ENCODE assay signal across 8 mouse cellular contexts in genomic region chr10:80376160-80376559, GRCm38 (mm10). TPM values are rescaled to one million over a fixed set of nuclear protein-coding genes. Genes with fewer than 3 reads are reported as not detected.
A peak's percentile ranks its signal among the peaks of the same experiment; 100 is the strongest.
DNase-seq lines count a peak whose midpoint lies in the region; ATAC-seq and TF ChIP-seq lines count a peak whose summit lies in the region.

No protein-coding gene starts in this region.

- peaks cover 8% of the 10 kb centered on the region; the same call in 1 of the 2 replicates for H3K27me3 ChIP-seq in hindbrain, embryonic 10.5 days (ENCODE audit: insufficient read depth, poor library complexity, severe bottlenecking)
- H3K27me3 ChIP-seq in hindbrain, embryonic 12.5 days, result no peaks in the 10 kb centered on the region; the same call in 1 of the 2 replicates
- no peaks in the 10 kb centered on the region for H3K27me3 ChIP-seq in forebrain, embryonic 16.5 days (replicated peaks; ENCODE audit: control insufficient read depth, insufficient read depth, low read length)
- H3K27me3 ChIP-seq in hindbrain, postnatal 0 days (ENCODE audit: insufficient read depth, low read length), result no peaks in the 10 kb centered on the region
- H3K27me3 ChIP-seq in midbrain, postnatal 0 days (ENCODE audit: insufficient read depth, low read length), result no peaks in the 10 kb centered on the region

- peak; percentile 95 for DNase-seq in hindbrain, embryonic 10.5 days (ENCODE audit: low spot score)
- DNase-seq in c-Kit-positive CD71-positive TER-119-negative erythroid progenitor cells, embryonic 14.5 days (ENCODE audit: low read depth), result peak; percentile 89
- DNase-seq in hindbrain, postnatal 0 days (ENCODE audit: low spot score), result peak; percentile 97
- DNase-seq in left cerebral cortex, postnatal 4 days, result peak; percentile 97
- DNase-seq in midbrain, postnatal 0 days (ENCODE audit: low spot score), result peak; percentile 97
- DNase-seq in spleen, postnatal 36 days (ENCODE audit: low spot score in 2 of 2), result peak; percentile 84 to 89

- H3K9ac ChIP-seq in hindbrain, embryonic 12.5 days, result no peak overlapping the region
- H3K9ac ChIP-seq in forebrain, embryonic 16.5 days (replicated peaks; ENCODE audit: low read depth, low read length), result no peak overlapping the region
- H3K9ac ChIP-seq in hindbrain, postnatal 0 days (replicated peaks; ENCODE audit: low read length), result no peak overlapping the region
- H3K9ac ChIP-seq in midbrain, postnatal 0 days (replicated peaks; ENCODE audit: low read length, poor library complexity, severe bottlenecking), result no peak overlapping the region

- no peak overlapping the region for H3K4me2 ChIP-seq in hindbrain, embryonic 12.5 days (replicated peaks)
- no peak overlapping the region for H3K4me2 ChIP-seq in forebrain, embryonic 16.5 days (ENCODE audit: low read length)
- H3K4me2 ChIP-seq in hindbrain, postnatal 0 days (ENCODE audit: low read depth, low read length), result no peak overlapping the region
- no peak overlapping the region for H3K4me2 ChIP-seq in midbrain, postnatal 0 days (ENCODE audit: low read depth, low read length, poor library complexity, severe bottlenecking)

- H3K27ac ChIP-seq in hindbrain, embryonic 10.5 days, result no peak overlapping the region
- no peak overlapping the region for H3K27ac ChIP-seq in hindbrain, embryonic 12.5 days
- H3K27ac ChIP-seq in forebrain, embryonic 16.5 days (ENCODE audit: low read length), result no peak overlapping the region
- H3K27ac ChIP-seq in hindbrain, postnatal 0 days, result no peak overlapping the region
- no peak overlapping the region for H3K27ac ChIP-seq in midbrain, postnatal 0 days (ENCODE audit: low read depth, low read length)

- intact Hi-C loops in left cerebral cortex, postnatal 4 days (cut with DNase I), result loop anchor here (5.0 kb wide), 1 partner anchor 34 kb away; no protein-coding TSS in a partner anchor

- no peak overlapping the region for H3K4me3 ChIP-seq in hindbrain, embryonic 10.5 days
- H3K4me3 ChIP-seq in hindbrain, embryonic 12.5 days, result no peak overlapping the region
- no peak overlapping the region for H3K4me3 ChIP-seq in forebrain, embryonic 16.5 days (replicated peaks; ENCODE audit: low read length)
- no peak overlapping the region for H3K4me3 ChIP-seq in hindbrain, postnatal 0 days (ENCODE audit: low read length)
- H3K4me3 ChIP-seq in midbrain, postnatal 0 days (ENCODE audit: low read depth, low read length), result no peak overlapping the region

- peaks cover 22% of the 10 kb centered on the region for H3K36me3 ChIP-seq in hindbrain, embryonic 10.5 days
- peaks cover 17% of the 10 kb centered on the region for H3K36me3 ChIP-seq in hindbrain, embryonic 12.5 days
- peaks cover 14% of the 10 kb centered on the region for H3K36me3 ChIP-seq in forebrain, embryonic 16.5 days (ENCODE audit: control insufficient read depth, insufficient read depth)
- H3K36me3 ChIP-seq in hindbrain, postnatal 0 days (ENCODE audit: insufficient read depth, low read length), result peaks cover 15% of the 10 kb centered on the region
- H3K36me3 ChIP-seq in midbrain, postnatal 0 days (ENCODE audit: insufficient read depth, low read length), result peaks cover 17% of the 10 kb centered on the region

- no peak for ATAC-seq in hindbrain, embryonic 12.5 days (ENCODE audit: low FRiP score)
- ATAC-seq in forebrain, embryonic 16.5 days, result peak; percentile 67
- peak; percentile 58 for ATAC-seq in hindbrain, postnatal 0 days
- no peak for ATAC-seq in midbrain, postnatal 0 days (ENCODE audit: low FRiP score)

- TF ChIP-seq CTCF in hindbrain, postnatal 0 days (IDR thresholded peaks at IDR 0.05; ENCODE audit: low read depth), result peak; percentile 96
- TF ChIP-seq CTCF in midbrain, postnatal 0 days (IDR thresholded peaks at IDR 0.05), result peak; percentile 94

- H3K4me1 ChIP-seq in hindbrain, embryonic 10.5 days (replicated peaks), result peaks cover 23% of the 10 kb centered on the region
- peaks cover 11% of the 10 kb centered on the region for H3K4me1 ChIP-seq in hindbrain, embryonic 12.5 days
- H3K4me1 ChIP-seq in forebrain, embryonic 16.5 days (replicated peaks; ENCODE audit: control insufficient read depth, insufficient read depth, low read length), result peaks cover 8% of the 10 kb centered on the region; the same call in 1 of the 2 replicates
- H3K4me1 ChIP-seq in hindbrain, postnatal 0 days (ENCODE audit: insufficient read depth, low read length), result no peaks in the 10 kb centered on the region
- no peaks in the 10 kb centered on the region; the same call in 1 of the 2 replicates for H3K4me1 ChIP-seq in midbrain, postnatal 0 days (ENCODE audit: insufficient read depth, low read length)

- H3K9me3 ChIP-seq in hindbrain, embryonic 10.5 days, result no peaks in the 10 kb centered on the region
- H3K9me3 ChIP-seq in hindbrain, embryonic 12.5 days (replicated peaks), result no peaks in the 10 kb centered on the region
- H3K9me3 ChIP-seq in forebrain, embryonic 16.5 days (ENCODE audit: control insufficient read depth, low read length), result no peaks in the 10 kb centered on the region
- H3K9me3 ChIP-seq in hindbrain, postnatal 0 days (ENCODE audit: low read length), result no peaks in the 10 kb centered on the region
- H3K9me3 ChIP-seq in midbrain, postnatal 0 days (ENCODE audit: low read length), result no peaks in the 10 kb centered on the region

- 1% methylated on average over 7 of the region's 7 CpGs for WGBS in hindbrain, embryonic 10.5 days
- WGBS in hindbrain, embryonic 12.5 days, result 2% methylated on average over 7 of the region's 7 CpGs
- 3% methylated on average over 7 of the region's 7 CpGs for WGBS in forebrain, embryonic 16.5 days
- 1% methylated on average over 7 of the region's 7 CpGs for WGBS in hindbrain, postnatal 0 days
- under 1% methylated on average over 7 of the region's 7 CpGs for WGBS in midbrain, postnatal 0 days

RNA-seq across cellular contexts. Expression of gene Mex3d, which starts 11.3 kb away (rescaled TPM):
- 7.2 and 8.8 TPM in 2 replicates for polyA plus RNA-seq in hindbrain, embryonic 10.5 days (2016; fragmentation: Nextera tagmentation; extraction: Ambion mirVana)
- 21.4 and 24.8 TPM in 2 replicates for polyA plus RNA-seq in hindbrain, embryonic 12.5 days (2016; fragmentation: Nextera tagmentation; extraction: Ambion mirVana)
- polyA plus RNA-seq in forebrain, embryonic 16.5 days (2015; fragmentation: Nextera tagmentation; extraction: Ambion mirVana), result 16.3 TPM in 2 replicates
- total RNA-seq in hindbrain, postnatal 0 days (2014; rRNA removed), result 129 and 145 TPM in 2 replicates
- 11.6 and 14.2 TPM in 2 replicates for polyA plus RNA-seq in hindbrain, postnatal 0 days (2015; fragmentation: Nextera tagmentation; extraction: Ambion mirVana)
- 10 to 100 TPM; 75.5 to 80.1 TPM for total RNA-seq in left cerebral cortex, postnatal 4 days (2021)
- total RNA-seq in midbrain, postnatal 0 days (2014; rRNA removed), result 118 and 147 TPM in 2 replicates
- polyA plus RNA-seq in midbrain, postnatal 0 days (2015; fragmentation: Nextera tagmentation; extraction: Ambion mirVana), result 12.5 and 13.9 TPM in 2 replicates

RNA-seq across cellular contexts. Expression of gene Plk5, which starts 19.9 kb away (rescaled TPM):
- 0.22 and 0.44 TPM in 2 replicates for polyA plus RNA-seq in hindbrain, embryonic 10.5 days (2016; fragmentation: Nextera tagmentation; extraction: Ambion mirVana)
- 0.35 and 0.50 TPM in 2 replicates for polyA plus RNA-seq in hindbrain, embryonic 12.5 days (2016; fragmentation: Nextera tagmentation; extraction: Ambion mirVana)
- polyA plus RNA-seq in forebrain, embryonic 16.5 days (2015; fragmentation: Nextera tagmentation; extraction: Ambion mirVana), result 2.2 and 4.5 TPM in 2 replicates
- total RNA-seq in hindbrain, postnatal 0 days (2014; rRNA removed), result 15.7 and 18.3 TPM in 2 replicates
- polyA plus RNA-seq in hindbrain, postnatal 0 days (2015; fragmentation: Nextera tagmentation; extraction: Ambion mirVana), result 8.9 and 9.3 TPM in 2 replicates
- 1 to 10 TPM; 4.2 to 6.1 TPM for total RNA-seq in left cerebral cortex, postnatal 4 days (2021)
- total RNA-seq in midbrain, postnatal 0 days (2014; rRNA removed), result 17.5 and 23.1 TPM in 2 replicates
- polyA plus RNA-seq in midbrain, postnatal 0 days (2015; fragmentation: Nextera tagmentation; extraction: Ambion mirVana), result 12.5 and 12.8 TPM in 2 replicates

RNA-seq across cellular contexts. Expression of gene Mbd3, which starts 23.2 kb away (rescaled TPM):
- 341 and 365 TPM in 2 replicates for polyA plus RNA-seq in hindbrain, embryonic 10.5 days (2016; fragmentation: Nextera tagmentation; extraction: Ambion mirVana)
- 275 and 296 TPM in 2 replicates for polyA plus RNA-seq in hindbrain, embryonic 12.5 days (2016; fragmentation: Nextera tagmentation; extraction: Ambion mirVana)
- polyA plus RNA-seq in forebrain, embryonic 16.5 days (2015; fragmentation: Nextera tagmentation; extraction: Ambion mirVana), result 247 and 256 TPM in 2 replicates
- total RNA-seq in hindbrain, postnatal 0 days (2014; rRNA removed), result 48.2 and 50.4 TPM in 2 replicates
- 166 and 175 TPM in 2 replicates for polyA plus RNA-seq in hindbrain, postnatal 0 days (2015; fragmentation: Nextera tagmentation; extraction: Ambion mirVana)
- total RNA-seq in left cerebral cortex, postnatal 4 days (2021), result 100 to 1,000 TPM; 138 to 147 TPM
- total RNA-seq in midbrain, postnatal 0 days (2014; rRNA removed), result 30.4 and 47.0 TPM in 2 replicates
- polyA plus RNA-seq in midbrain, postnatal 0 days (2015; fragmentation: Nextera tagmentation; extraction: Ambion mirVana), result 154 and 157 TPM in 2 replicates

RNA-seq across cellular contexts. Expression of gene Adamtsl5, which starts 27.9 kb away (rescaled TPM):
- 0.45 and 1.3 TPM in 2 replicates for polyA plus RNA-seq in hindbrain, embryonic 10.5 days (2016; fragmentation: Nextera tagmentation; extraction: Ambion mirVana)
- polyA plus RNA-seq in hindbrain, embryonic 12.5 days (2016; fragmentation: Nextera tagmentation; extraction: Ambion mirVana), result 0.38 and 0.77 TPM in 2 replicates
- 0.51 and 0.66 TPM in 2 replicates for polyA plus RNA-seq in forebrain, embryonic 16.5 days (2015; fragmentation: Nextera tagmentation; extraction: Ambion mirVana)
- 0.18 and 1.0 TPM in 2 replicates for total RNA-seq in hindbrain, postnatal 0 days (2014; rRNA removed)
- 0.91 and 1.2 TPM in 2 replicates for polyA plus RNA-seq in hindbrain, postnatal 0 days (2015; fragmentation: Nextera tagmentation; extraction: Ambion mirVana)
- total RNA-seq in left cerebral cortex, postnatal 4 days (2021), result under 1 TPM; 0.56 to 0.72 TPM
- 0.71 and 0.77 TPM in 2 replicates for total RNA-seq in midbrain, postnatal 0 days (2014; rRNA removed)
- polyA plus RNA-seq in midbrain, postnatal 0 days (2015; fragmentation: Nextera tagmentation; extraction: Ambion mirVana), result 0.62 and 0.71 TPM in 2 replicates

RNA-seq across cellular contexts. Expression of gene Uqcr11, which starts 30.5 kb away (rescaled TPM):
- polyA plus RNA-seq in hindbrain, embryonic 10.5 days (2016; fragmentation: Nextera tagmentation; extraction: Ambion mirVana), result 648 and 654 TPM in 2 replicates
- 312 and 406 TPM in 2 replicates for polyA plus RNA-seq in hindbrain, embryonic 12.5 days (2016; fragmentation: Nextera tagmentation; extraction: Ambion mirVana)
- 455 and 522 TPM in 2 replicates for polyA plus RNA-seq in forebrain, embryonic 16.5 days (2015; fragmentation: Nextera tagmentation; extraction: Ambion mirVana)
- 369 and 391 TPM in 2 replicates for total RNA-seq in hindbrain, postnatal 0 days (2014; rRNA removed)
- polyA plus RNA-seq in hindbrain, postnatal 0 days (2015; fragmentation: Nextera tagmentation; extraction: Ambion mirVana), result 897 and 981 TPM in 2 replicates
- 100 to 1,000 TPM; 282 to 286 TPM for total RNA-seq in left cerebral cortex, postnatal 4 days (2021)
- total RNA-seq in midbrain, postnatal 0 days (2014; rRNA removed), result 295 and 379 TPM in 2 replicates
- 638 and 795 TPM in 2 replicates for polyA plus RNA-seq in midbrain, postnatal 0 days (2015; fragmentation: Nextera tagmentation; extraction: Ambion mirVana)

Comparison
In these comparisons a context has a peak if more than half of its experiments do, and no peak if none do; other contexts are left out.
1. ATAC-seq: peak in forebrain, embryonic 16.5 days (single experiment) and hindbrain, postnatal 0 days (single experiment); none in hindbrain, embryonic 12.5 days (single experiment) and midbrain, postnatal 0 days (single experiment).
2. Peak in every context shown above with its lines, with median percentiles within 50 percentile points of each other: DNase-seq.